Mouse (Mus musculus) lung, adult 2 months (tissue): Measurements from ENCODE around the gene Cdc26.

ENCODE experiments used
- CTCF ChIP-seq: fragments of 200-500 bp; IDR thresholded peaks from 2 replicates; pipeline ENCODE4 v1.5.1; 2011; ENCODE audit warnings: mild to moderate bottlenecking, low read length, control low read depth; ENCODE audit not compliant: insufficient read depth
- POLR2A ChIP-seq: fragments of 200-500 bp; IDR thresholded peaks from 2 replicates; pipeline ENCODE4 v1.6.1; 2011; ENCODE audit warnings: low read depth, mild to moderate bottlenecking, control low read depth, low read length, borderline replicate concordance; ENCODE audit errors: extremely low read depth

DNA sequence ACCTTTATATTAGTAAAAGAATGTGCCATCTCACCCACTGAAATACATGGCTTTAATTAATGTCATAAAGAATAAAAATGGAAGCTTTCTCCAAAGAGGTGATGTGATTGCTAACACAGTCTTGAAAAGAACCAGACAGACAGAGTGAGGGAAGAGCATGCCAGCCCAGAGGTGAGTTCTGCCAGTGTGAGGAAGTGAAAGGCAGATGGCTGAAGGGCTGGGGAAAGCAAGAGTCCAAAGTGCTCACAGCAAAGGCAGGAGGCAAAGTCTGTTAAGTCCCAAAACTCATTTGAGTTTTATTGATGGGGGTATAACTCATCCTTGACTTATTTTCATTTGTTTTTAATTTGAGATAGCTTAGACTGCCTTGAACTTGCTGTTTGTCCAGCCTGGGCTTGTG is 22.2 kb upstream of the Cdc26 start:
- TF ChIP-seq CTCF = no peak
- no peak for TF ChIP-seq POLR2A
